Mouse (Mus musculus): Measurements from ENCODE around the gene Rarg. TPM values are rescaled to one million over a fixed set of nuclear protein-coding genes. Genes with fewer than 3 reads are reported as not detected.
A peak's percentile ranks its signal among the peaks of the same experiment; 100 is the strongest.
"Not testable (repeated sequence)": the region's sequence is repeated elsewhere in the genome, so short reads cannot be mapped to it uniquely, and the experiment has no call there.

Rarg gene
- polyA plus RNA-seq, 1 experiment from 2014 or later, result 5.7 TPM

DNA sequence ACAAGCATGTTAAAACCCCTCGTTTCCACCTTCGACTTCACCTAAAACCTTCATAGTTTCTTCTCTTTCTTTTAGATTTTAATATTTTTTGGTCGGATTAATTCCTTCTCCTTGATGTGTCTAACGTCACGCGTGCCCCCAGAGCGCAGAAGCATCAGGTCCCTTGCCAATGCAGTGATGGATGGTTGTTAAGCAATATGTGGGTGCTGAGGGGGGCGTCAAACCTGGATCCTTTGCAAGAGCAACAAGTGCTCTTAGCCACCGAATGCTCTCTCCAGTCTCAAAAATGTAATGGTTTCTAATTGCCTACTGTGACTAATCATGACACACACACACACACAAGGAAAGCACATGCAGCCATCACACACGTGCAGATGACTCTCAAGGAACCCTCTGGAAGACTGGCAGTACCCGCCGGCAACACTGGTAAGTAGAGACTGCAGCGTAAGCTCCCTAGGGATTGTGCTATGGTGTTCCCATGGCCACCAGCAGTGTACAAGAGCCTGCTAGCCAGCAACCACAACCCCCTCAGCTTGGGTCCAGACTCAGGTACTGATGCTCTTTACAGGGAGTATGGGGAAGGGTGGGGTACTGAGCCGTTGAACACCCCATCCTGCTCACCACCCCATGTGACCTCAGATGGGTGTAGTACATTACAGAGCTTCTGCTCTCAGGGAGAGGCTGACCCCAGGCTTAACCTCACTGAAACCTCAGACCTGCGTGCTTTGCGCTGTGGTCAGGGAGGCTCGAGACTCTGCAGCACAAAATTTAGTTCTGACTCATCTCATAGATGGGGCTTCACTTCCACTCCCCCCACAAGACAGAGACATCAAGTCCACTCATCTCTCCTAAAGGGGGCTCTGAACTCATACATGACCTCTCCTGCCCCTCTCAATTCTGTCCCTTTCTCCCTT, 26.7 kb downstream of the Rarg start:
- no peak for ATAC-seq (ENCODE audit: low FRiP score)
- Histone ChIP-seq H3K9me3 (no peaks in the 10 kb centered on the region), H3K27ac (no peak overlapping the region), H3K36me3 (no peaks in the 10 kb centered on the region), H3K4me3 (no peak overlapping the region), H3K27me3 (0 out of 2 replicates have a peak, but pooled peaks cover 3% of the 10 kb centered on the region), H3K4me2 (no peak overlapping the region), H3K4me1 (replicated peaks) (peaks cover 9% of the 10 kb centered on the region), H3K9ac (no peak overlapping the region)
- 87% methylated on average over 17 of the region's 17 CpGs for WGBS

DNA sequence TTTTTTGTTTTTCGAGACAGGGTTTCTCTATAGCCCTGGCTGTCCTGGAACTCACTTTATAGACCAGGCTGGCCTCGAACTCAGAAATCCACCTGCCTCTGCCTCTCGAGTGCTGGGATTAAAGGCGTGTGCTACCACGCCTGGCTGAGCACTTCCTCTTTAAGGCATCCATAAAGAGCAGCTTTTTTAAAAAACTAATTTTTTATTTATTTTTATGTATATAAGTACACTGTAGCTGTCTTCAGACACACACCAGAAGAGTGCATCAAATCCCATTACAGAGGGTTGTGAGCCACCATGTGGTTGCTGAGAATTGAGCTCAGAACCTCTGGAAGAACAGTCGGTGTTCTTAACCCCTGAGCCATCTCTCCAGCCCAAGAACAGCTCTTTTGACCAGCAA, 31.7 kb downstream of the Rarg start:
- peaks cover 38% of the 10 kb centered on the region for H3K27me3 ChIP-seq
- not testable (repeated sequence) for H3K4me2 ChIP-seq; H3K27ac ChIP-seq; H3K36me3 ChIP-seq; H3K9me3 ChIP-seq; ATAC-seq (ENCODE audit: low FRiP score); H3K4me3 ChIP-seq; H3K9ac ChIP-seq
- 78% methylated on average over 6 of the region's 6 CpGs for WGBS
- H3K4me1 ChIP-seq (replicated peaks), result peaks cover 13% of the 10 kb centered on the region

DNA sequence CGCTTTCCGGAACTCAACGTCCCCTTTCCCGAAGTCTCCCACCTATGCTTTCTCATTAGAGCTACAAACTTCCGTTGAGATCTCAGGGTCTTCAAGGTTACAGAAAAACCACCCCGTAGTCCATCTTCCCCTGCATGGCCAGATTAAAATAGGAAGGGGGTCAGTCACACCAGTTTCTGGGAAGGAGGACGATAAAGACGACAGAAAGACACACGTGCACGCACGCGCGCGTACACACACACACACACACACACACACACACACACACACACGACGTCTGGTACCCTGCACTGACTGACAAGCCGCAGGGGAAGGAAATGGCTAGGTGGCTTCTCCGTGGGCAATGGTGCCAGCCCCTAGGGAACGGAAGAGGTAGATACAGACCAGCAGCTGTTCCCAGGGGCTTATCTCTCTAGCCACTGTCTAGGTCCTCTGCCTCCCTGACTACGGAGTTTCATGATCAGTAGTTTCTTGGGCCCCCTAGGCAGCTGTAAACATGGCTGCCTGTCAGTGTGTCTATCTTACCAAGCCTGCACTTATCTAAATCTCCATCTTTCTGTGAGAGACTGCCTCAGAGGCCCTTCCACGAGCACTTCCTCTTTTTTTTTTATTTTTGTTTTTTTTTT, 32.2 kb downstream of the Rarg start:
- WGBS, result 23% methylated on average over 21 of the region's 21 CpGs
- peaks cover 13% of the 10 kb centered on the region for H3K4me1 ChIP-seq (replicated peaks)
- H3K4me2 ChIP-seq, result peak overlapping the region; percentile 71
- H3K4me3 ChIP-seq, result peak overlapping the region; percentile 44
- ATAC-seq (ENCODE audit: low FRiP score), result no peak; the same call in 1 of the 2 replicates
- H3K36me3 ChIP-seq, result no peaks in the 10 kb centered on the region
- H3K9ac ChIP-seq, result peak overlapping the region; percentile 67; the same call in 1 of the 2 replicates
- H3K9me3 ChIP-seq, result no peaks in the 10 kb centered on the region
- H3K27me3 ChIP-seq, result peaks cover 38% of the 10 kb centered on the region
- H3K27ac ChIP-seq, result no peak overlapping the region

DNA sequence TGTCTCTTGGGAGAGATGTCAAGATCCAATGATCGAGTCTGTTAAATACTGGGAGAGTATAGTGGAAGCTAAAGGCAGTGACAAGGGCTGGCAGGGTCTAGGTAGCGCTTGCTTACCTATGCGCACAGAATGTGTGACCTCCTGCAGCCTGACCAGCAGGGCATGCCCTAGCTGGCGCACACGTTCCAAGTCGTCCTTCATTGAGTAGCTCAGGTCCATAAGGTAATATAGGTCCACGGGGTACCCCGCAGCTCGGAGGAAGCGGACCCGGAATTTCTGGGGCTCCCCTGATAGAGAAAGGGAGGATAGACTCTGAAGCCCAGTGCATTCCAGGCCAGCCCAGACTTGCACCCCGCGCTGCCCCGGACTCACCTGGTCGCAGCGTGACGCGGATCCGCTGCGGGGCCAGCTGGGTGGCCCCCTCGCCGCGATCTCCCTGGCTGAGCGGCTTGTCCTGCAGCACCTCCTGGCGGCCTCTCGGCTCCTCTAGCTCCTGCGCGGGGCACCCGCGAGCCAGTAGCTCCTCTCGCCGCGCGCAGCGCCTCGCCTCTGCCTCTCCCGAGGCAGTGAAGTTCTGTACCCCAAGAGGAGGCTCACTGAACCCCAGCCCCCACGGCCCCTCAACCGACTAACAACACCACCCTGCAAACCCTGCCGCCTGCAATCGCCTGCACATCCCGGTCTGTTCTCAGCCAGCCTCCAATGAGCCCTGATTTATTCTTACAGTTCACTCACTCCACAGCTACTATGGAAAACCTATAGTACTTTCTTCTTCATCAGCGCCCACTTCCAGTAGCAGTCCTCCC, 32.9 kb downstream of the Rarg start:
- peaks cover 38% of the 10 kb centered on the region for H3K27me3 ChIP-seq
- no peak overlapping the region for H3K27ac ChIP-seq
- H3K4me1 ChIP-seq (replicated peaks), result peaks cover 13% of the 10 kb centered on the region
- ATAC-seq (ENCODE audit: low FRiP score), result peak; percentile 80
- 3% methylated on average over 43 of the region's 43 CpGs for WGBS
- peak overlapping the region; percentile 67 for H3K9ac ChIP-seq
- no peaks in the 10 kb centered on the region for H3K9me3 ChIP-seq
- peak overlapping the region; percentile 44 for H3K4me3 ChIP-seq
- H3K4me2 ChIP-seq, result peak overlapping the region; percentile 71
- H3K36me3 ChIP-seq, result no peaks in the 10 kb centered on the region

DNA sequence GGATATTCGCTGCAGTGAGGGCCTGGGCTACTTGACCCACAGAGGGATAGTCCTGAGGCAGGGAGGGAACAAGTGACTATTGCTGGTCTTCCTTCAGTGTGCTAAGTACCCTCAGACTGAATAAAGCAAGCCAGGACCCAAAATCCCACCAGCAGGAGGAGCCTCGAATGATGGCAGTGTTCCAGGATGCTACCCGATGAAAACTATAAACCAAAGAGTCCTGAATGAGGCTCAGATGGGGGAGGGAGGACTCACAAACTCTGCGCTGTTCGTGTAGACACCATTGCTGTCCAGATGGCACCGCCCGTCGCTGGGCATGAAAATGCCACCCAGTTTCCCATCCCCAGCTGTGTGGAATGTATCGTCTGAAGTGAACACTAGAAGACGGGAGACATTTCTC, 34.9 kb downstream of the Rarg start:
- WGBS, result 56% methylated on average over 10 of the region's 10 CpGs
- no peak overlapping the region for H3K9ac ChIP-seq
- no peak overlapping the region for H3K4me3 ChIP-seq
- H3K27me3 ChIP-seq, result peaks cover 35% of the 10 kb centered on the region
- ATAC-seq (ENCODE audit: low FRiP score), result no peak
- H3K4me2 ChIP-seq, result no peak overlapping the region
- H3K9me3 ChIP-seq, result no peaks in the 10 kb centered on the region
- no peak overlapping the region for H3K27ac ChIP-seq
- peaks cover under 1% of the 10 kb centered on the region; the same call in 1 of the 2 replicates for H3K36me3 ChIP-seq
- peaks cover 13% of the 10 kb centered on the region for H3K4me1 ChIP-seq (replicated peaks)

DNA sequence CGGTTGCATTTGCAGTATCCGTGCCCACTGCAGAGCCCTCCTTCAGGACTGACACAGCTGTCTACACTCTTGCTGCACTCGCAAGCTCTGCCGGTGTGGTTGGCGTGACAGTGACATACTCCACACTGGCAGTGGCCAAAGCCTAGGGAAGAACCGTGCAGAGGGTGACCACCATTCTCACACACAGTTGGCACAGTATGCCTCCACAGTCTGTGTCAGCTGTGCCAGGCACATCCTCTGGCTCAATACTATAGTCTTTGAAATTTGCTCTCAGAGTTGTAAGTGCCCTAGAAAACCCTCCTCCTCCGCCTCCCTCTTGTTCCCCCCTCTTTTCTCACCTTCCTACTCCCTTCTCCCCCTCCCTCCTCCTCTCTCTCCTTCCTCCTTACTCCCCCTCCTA, 40.0 kb downstream of the Rarg start:
- no peak overlapping the region for H3K9ac ChIP-seq
- ATAC-seq (ENCODE audit: low FRiP score), result no peak
- H3K36me3 ChIP-seq, result peaks cover 47% of the 10 kb centered on the region

DNA sequence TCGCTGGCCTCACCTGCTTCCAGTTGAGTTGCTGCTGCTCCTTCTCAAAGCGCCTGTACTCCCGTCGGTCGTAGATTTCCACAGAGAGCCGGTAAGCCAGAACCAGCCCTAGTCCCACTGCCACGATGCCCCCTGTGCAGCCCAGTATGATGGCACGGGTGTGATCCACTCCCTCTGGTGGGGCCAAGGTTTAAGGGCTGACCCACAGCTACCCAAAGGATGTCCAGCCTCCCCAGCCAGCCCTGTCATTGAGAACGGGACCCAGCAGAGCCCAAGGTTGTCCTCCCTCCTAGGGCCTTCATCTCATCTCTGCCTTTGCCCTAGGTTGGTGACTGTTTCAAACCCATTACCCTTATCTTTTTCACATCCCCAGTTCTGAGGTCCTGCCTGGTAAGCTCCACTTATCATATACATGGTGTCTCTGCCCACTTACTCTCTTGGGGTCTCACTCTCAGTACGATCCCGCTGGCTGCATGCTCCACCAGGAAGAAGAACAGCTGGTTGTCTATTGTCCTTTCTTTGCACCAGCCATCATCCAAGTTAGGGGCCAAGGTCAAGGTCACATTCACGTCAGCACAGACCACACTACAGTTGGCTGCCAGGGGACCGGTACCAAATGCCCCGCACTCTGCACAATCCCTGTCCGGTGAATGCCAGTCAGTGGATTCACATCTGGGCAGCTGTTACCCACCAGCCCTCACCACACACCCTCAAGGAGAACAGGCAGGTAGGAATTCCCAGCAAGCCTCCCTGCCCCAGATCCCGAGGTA, 40.7 kb downstream of the Rarg start:
- H3K9ac ChIP-seq, result no peak overlapping the region
- WGBS, result 83% methylated on average over 16 of the region's 16 CpGs
- H3K4me1 ChIP-seq (replicated peaks), result no peaks in the 10 kb centered on the region
- no peaks in the 10 kb centered on the region for H3K27me3 ChIP-seq
- no peak overlapping the region for H3K4me2 ChIP-seq
- peaks cover 54% of the 10 kb centered on the region for H3K36me3 ChIP-seq
- no peaks in the 10 kb centered on the region for H3K9me3 ChIP-seq
- H3K27ac ChIP-seq, result no peak overlapping the region
- no peak for ATAC-seq (ENCODE audit: low FRiP score)
- no peak overlapping the region for H3K4me3 ChIP-seq

More for the DNA sequence above, 40.0 kb downstream of the Rarg start:
- WGBS, result 88% methylated on average over 7 of the region's 7 CpGs
- Histone ChIP-seq H3K27ac (no peak overlapping the region), H3K4me2 (no peak overlapping the region), H3K9me3 (no peaks in the 10 kb centered on the region), H3K4me1 (replicated peaks) (no peaks in the 10 kb centered on the region), H3K4me3 (no peak overlapping the region), H3K27me3 (peaks cover 5% of the 10 kb centered on the region; the same call in 1 of the 2 replicates)

DNA sequence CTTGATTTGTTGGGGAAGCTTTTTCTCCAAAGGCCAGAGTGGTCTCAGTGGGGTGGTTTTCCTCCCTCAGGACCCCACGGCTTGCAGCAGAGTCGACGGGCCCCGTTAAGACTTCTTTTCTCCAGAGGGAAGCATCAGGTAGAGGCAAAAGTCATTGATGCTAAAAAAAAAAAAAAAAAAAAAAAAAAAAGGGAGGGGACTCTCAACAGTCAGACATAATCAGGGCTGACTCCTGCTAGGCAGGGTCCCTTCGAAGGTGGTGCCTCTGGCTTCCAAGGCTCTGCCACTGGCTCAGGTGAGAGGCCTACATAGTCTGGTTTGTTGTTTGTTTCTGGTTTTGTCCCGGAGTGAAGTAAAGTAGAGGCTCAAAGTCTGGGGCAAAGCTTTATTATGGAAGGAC, 41.7 kb downstream of the Rarg start:
- ATAC-seq (ENCODE audit: low FRiP score), result no peak
- H3K27ac ChIP-seq, result no peak overlapping the region
- H3K27me3 ChIP-seq, result no peaks in the 10 kb centered on the region
- peaks cover 62% of the 10 kb centered on the region for H3K36me3 ChIP-seq
- no peak overlapping the region for H3K4me2 ChIP-seq
- H3K4me3 ChIP-seq, result no peak overlapping the region
- WGBS, result 74% methylated on average over 6 of the region's 6 CpGs
- no peak overlapping the region for H3K9ac ChIP-seq
- H3K9me3 ChIP-seq, result no peaks in the 10 kb centered on the region
- no peaks in the 10 kb centered on the region for H3K4me1 ChIP-seq (replicated peaks)

DNA sequence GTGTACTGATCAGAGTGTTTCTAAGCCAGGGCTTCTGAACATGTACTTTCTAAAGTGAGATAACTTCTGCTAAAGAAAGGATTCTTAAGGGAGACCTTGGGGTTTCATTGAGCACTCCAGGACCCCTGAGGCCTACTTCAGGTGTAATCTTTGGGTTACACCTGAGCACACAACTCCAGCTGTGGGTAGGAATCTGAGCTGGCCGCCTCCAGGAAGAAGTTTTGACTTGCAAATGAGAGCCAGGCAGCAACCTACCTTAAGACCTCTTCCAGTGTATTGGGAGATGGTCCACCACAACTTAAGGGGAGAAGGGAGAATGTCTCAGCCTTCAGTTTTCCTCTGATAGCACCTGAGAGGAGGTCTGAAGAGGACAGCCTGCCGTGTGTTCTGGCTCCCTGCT, 43.2 kb downstream of the Rarg start:
- 45% methylated on average over 2 of the region's 2 CpGs for WGBS
- Histone ChIP-seq H3K27me3 (no peaks in the 10 kb centered on the region), H3K27ac (no peak overlapping the region), H3K4me2 (no peak overlapping the region), H3K9me3 (no peaks in the 10 kb centered on the region), H3K36me3 (peaks cover 77% of the 10 kb centered on the region), H3K9ac (no peak overlapping the region), H3K4me3 (no peak overlapping the region), H3K4me1 (replicated peaks) (no peaks in the 10 kb centered on the region)
- no peak for ATAC-seq (ENCODE audit: low FRiP score)

DNA sequence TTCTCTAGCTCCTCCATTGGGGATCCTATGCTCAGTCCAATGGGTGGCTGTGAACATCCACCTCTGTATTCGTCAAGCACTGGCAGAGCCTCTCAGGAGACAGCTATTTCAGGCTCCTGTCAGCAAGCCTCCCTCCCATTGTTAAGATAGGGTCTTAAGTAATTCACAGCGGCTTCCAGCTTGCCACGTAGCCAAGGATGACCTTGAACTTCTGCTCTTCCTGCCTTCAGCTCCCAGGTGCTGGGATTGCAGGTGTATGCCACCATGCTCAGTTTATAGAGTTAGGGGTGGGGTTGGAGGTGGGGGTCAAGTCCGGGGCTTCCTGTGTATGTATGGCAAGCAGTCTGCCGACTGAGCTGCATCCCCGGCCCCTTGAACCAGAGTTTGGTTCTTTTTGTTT, 45.4 kb downstream of the Rarg start:
- Histone ChIP-seq H3K4me2 (no peak overlapping the region), H3K27me3 (no peaks in the 10 kb centered on the region), H3K9me3 (no peaks in the 10 kb centered on the region), H3K4me3 (no peak overlapping the region), H3K4me1 (replicated peaks) (peaks cover 11% of the 10 kb centered on the region), H3K27ac (no peak overlapping the region), H3K36me3 (peaks cover 95% of the 10 kb centered on the region), H3K9ac (no peak overlapping the region)
- WGBS, result 88% methylated on average over 6 of the region's 6 CpGs
- ATAC-seq (ENCODE audit: low FRiP score), result no peak

DNA sequence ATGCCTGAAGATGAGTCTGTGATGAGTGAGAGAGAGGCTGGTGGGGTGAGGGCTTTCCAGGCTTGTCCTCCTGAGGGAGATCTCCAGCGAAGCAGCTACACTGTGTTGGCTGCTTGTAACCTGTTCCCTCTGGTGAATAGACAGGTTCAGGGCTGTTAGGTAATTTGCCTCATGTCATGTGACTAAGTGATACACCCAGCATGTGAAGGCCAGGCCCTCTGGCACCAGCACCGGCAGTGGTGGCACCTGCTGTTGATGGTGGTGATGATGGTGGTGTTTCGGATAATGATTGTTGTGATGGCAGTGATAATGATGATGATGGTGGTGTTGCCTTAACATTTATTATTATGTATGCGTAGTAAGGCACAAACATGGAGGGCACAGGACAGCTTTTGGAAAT, 46.5 kb downstream of the Rarg start:
- no peak for ATAC-seq (ENCODE audit: low FRiP score)
- H3K27ac ChIP-seq, result no peak overlapping the region
- H3K9me3 ChIP-seq, result no peaks in the 10 kb centered on the region
- peaks cover 91% of the 10 kb centered on the region for H3K36me3 ChIP-seq
- 94% methylated on average over 4 of the region's 4 CpGs for WGBS
- no peak overlapping the region for H3K9ac ChIP-seq
- H3K4me2 ChIP-seq, result no peak overlapping the region
- no peak overlapping the region for H3K4me3 ChIP-seq
- H3K4me1 ChIP-seq (replicated peaks), result peaks cover 21% of the 10 kb centered on the region
- no peaks in the 10 kb centered on the region for H3K27me3 ChIP-seq

Data from hindbrain, embryonic 13.5 days (tissue).